Mouse (Mus musculus) neural tube, embryonic 13.5 days (tissue): Measurements from ENCODE around the gene Mprip. TPM values are rescaled to one million over a fixed set of nuclear protein-coding genes. Genes with fewer than 3 reads are reported as not detected.

Experiments
- ATAC-seq: fragments of 200-750 bp; cut with Nextera tagmentation; 2 replicates; pipeline ENCODE4 v1.8.0; 2017; ENCODE audit warnings: low read depth, mild to moderate bottlenecking, moderate TSS enrichment, moderate library complexity
- H3K27ac ChIP-seq: fragments of 300-500 bp; sonication (generic); replicated peaks from 2 replicates; pipeline ENCODE4 v1.5.1; 2015; ENCODE audit warnings: moderate library complexity, mild to moderate bottlenecking, inconsistent platforms
- H3K27me3 ChIP-seq: fragments of 300-500 bp; sonication (generic); 2 replicates; pipeline ENCODE4 v1.6.1; 2015; ENCODE audit warnings: mild to moderate bottlenecking, inconsistent platforms
- H3K36me3 ChIP-seq: fragments of 300-500 bp; sonication (generic); 2 replicates; pipeline ENCODE4 v1.6.1; 2015; ENCODE audit warnings: mild to moderate bottlenecking, inconsistent platforms
- H3K4me1 ChIP-seq: fragments of 300-500 bp; sonication (generic); replicated peaks from 2 replicates; pipeline ENCODE4 v1.6.1; 2015; ENCODE audit warnings: inconsistent platforms
- H3K4me2 ChIP-seq: fragments of 300-500 bp; sonication (generic); 2 replicates; pipeline ENCODE4 v1.6.1; 2015; ENCODE audit warnings: inconsistent platforms, mild to moderate bottlenecking, moderate library complexity
- H3K4me3 ChIP-seq: fragments of 300-500 bp; sonication (generic); 2 replicates; pipeline ENCODE4 v1.5.1; 2015; ENCODE audit warnings: mild to moderate bottlenecking, inconsistent platforms
- H3K9ac ChIP-seq: fragments of 300-500 bp; sonication (generic); 2 replicates; pipeline ENCODE4 v1.6.1; 2015; ENCODE audit warnings: moderate library complexity, mild to moderate bottlenecking, inconsistent platforms
- H3K9me3 ChIP-seq: fragments of 300-500 bp; sonication (generic); 2 replicates; pipeline ENCODE4 v1.6.1; 2016; ENCODE audit warnings: inconsistent platforms
- WGBS: fragments of 180-500 bp; shearing (Covaris S2); methylation state at CpG from one replicate; pipeline ENCODE4 v1.1.7; 2015; 5-methylcytosine and 5-hydroxymethylcytosine counted together
- polyA plus RNA-seq: library from polyadenylated mRNA; unstranded; fragments of >200 nt; fragmentation: Nextera tagmentation; extraction: Ambion mirVana; gene quantifications from 2 replicates; pipeline ENCODE4 v1.2.1, GENCODE M21; 2015

Gene Mprip
- polyA plus RNA-seq, 1 experiment from 2014 or later: 73.5 TPM

GRCm38 (mm10) chr11:59813276-59813675 lies 152.2 kb downstream of the Mprip start:
- Histone ChIP-seq H3K4me3 (no peak overlapping the region), H3K27ac (no peak overlapping the region), H3K9me3 (no peaks in the 10 kb centered on the region), H3K4me2 (no peak overlapping the region), H3K27me3 (no peaks in the 10 kb centered on the region), H3K9ac (no peak overlapping the region), H3K4me1 (peaks cover 15% of the 10 kb centered on the region), H3K36me3 (peaks cover 30% of the 10 kb centered on the region)
- no peak for ATAC-seq
- WGBS: 64% methylated on average over 3 of the region's 3 CpGs

GRCm38 (mm10) chr11:59814311-59814710 lies 153.2 kb downstream of the Mprip start:
- Histone ChIP-seq H3K4me2 (no peak overlapping the region), H3K27me3 (no peaks in the 10 kb centered on the region), H3K9ac (no peak overlapping the region), H3K9me3 (no peaks in the 10 kb centered on the region), H3K36me3 (peaks cover 40% of the 10 kb centered on the region), H3K27ac (no peak overlapping the region), H3K4me3 (no peak overlapping the region), H3K4me1 (peaks cover 5% of the 10 kb centered on the region; the same call in 1 of the 2 replicates)
- WGBS: 70% methylated on average over 1 of the region's 1 CpGs
- no peak for ATAC-seq

- peaks cover 46% of the 10 kb centered on the region for H3K36me3 ChIP-seq
- H3K27ac ChIP-seq: no peak overlapping the region
- no peaks in the 10 kb centered on the region for H3K9me3 ChIP-seq
- no peak overlapping the region for H3K4me3 ChIP-seq
- H3K27me3 ChIP-seq: no peaks in the 10 kb centered on the region
- H3K4me2 ChIP-seq: no peak overlapping the region
- ATAC-seq: no peak
- WGBS: 88% methylated on average over 6 of the region's 6 CpGs
- H3K9ac ChIP-seq: no peak overlapping the region
- H3K4me1 ChIP-seq: peaks cover 5% of the 10 kb centered on the region; the same call in 1 of the 2 replicates
These were observed 153.8 kb downstream of the Mprip start for GRCm38 (mm10) chr11:59814936-59815335.

- 91% methylated on average over 6 of the region's 6 CpGs for WGBS
- Histone ChIP-seq H3K4me3 (no peak overlapping the region), H3K36me3 (peaks cover 52% of the 10 kb centered on the region), H3K4me2 (no peak overlapping the region), H3K27ac (no peak overlapping the region), H3K27me3 (no peaks in the 10 kb centered on the region), H3K9me3 (no peaks in the 10 kb centered on the region), H3K9ac (no peak overlapping the region), H3K4me1 (peaks cover 4% of the 10 kb centered on the region; the same call in 1 of the 2 replicates)
- ATAC-seq: no peak
These were observed 154.5 kb downstream of the Mprip start for GRCm38 (mm10) chr11:59815482-59816065.

- ATAC-seq: no peak
- 99% methylated on average over 3 of the region's 3 CpGs for WGBS
These were observed 156.8 kb downstream of the Mprip start for GRCm38 (mm10) chr11:59817916-59818315.

GRCm38 (mm10) chr11:59821625-59822024 lies 160.5 kb downstream of the Mprip start:
- Histone ChIP-seq H3K4me2 (no peak overlapping the region), H3K9me3 (no peaks in the 10 kb centered on the region), H3K36me3 (peaks cover 94% of the 10 kb centered on the region), H3K4me3 (no peak overlapping the region), H3K9ac (no peak overlapping the region), H3K27ac (no peak overlapping the region), H3K4me1 (no peaks in the 10 kb centered on the region), H3K27me3 (no peaks in the 10 kb centered on the region)
- 90% methylated on average over 3 of the region's 3 CpGs for WGBS
- no peak for ATAC-seq

More at GRCm38 (mm10) chr11:59817916-59818315, 156.8 kb downstream of the Mprip start:
- Histone ChIP-seq H3K4me2 (no peak overlapping the region), H3K27me3 (no peaks in the 10 kb centered on the region), H3K4me3 (no peak overlapping the region), H3K9ac (no peak overlapping the region), H3K9me3 (no peaks in the 10 kb centered on the region), H3K27ac (no peak overlapping the region), H3K36me3 (peaks cover 74% of the 10 kb centered on the region), H3K4me1 (no peaks in the 10 kb centered on the region)

Other genes with a start within 250 kb of the Mprip start
- 15.0 and 15.2 TPM in 2 replicates for gene Jmjd4, start 211.3 kb upstream of the Mprip start, polyA plus RNA-seq
- gene Snap47, start 210.1 kb upstream of the Mprip start, polyA plus RNA-seq: 471 and 491 TPM in 2 replicates
- 12.2 TPM in 2 replicates for gene Zfp867, start 188.8 kb upstream of the Mprip start, polyA plus RNA-seq
- gene Zkscan17, start 134.6 kb upstream of the Mprip start, polyA plus RNA-seq: 13.6 and 14.1 TPM in 2 replicates
- gene Nlrp3, start 119.7 kb upstream of the Mprip start, polyA plus RNA-seq: 0.04 TPM in 1 of 2 replicates, not detected in the other
- not detected in 2 replicates for gene Olfr222, start 85.1 kb upstream of the Mprip start, polyA plus RNA-seq
- not detected in 2 replicates for gene Olfr223, start 68.0 kb upstream of the Mprip start, polyA plus RNA-seq
- 3.4 and 4.1 TPM in 2 replicates for gene Pld6, start 126.3 kb downstream of the Mprip start, polyA plus RNA-seq
- 35.0 and 35.9 TPM in 2 replicates for gene Flcn, start 148.7 kb downstream of the Mprip start, polyA plus RNA-seq
- gene Nt5m, start 178.1 kb downstream of the Mprip start, polyA plus RNA-seq: 63.8 and 70.7 TPM in 2 replicates
- gene Cops3, start 178.5 kb downstream of the Mprip start, polyA plus RNA-seq: 219 and 243 TPM in 2 replicates